Mouse (Mus musculus) kidney, adult 2 months (tissue): Measurements from ENCODE around the gene Mapkbp1. TPM values are rescaled to one million over a fixed set of nuclear protein-coding genes. Genes with fewer than 3 reads are reported as not detected.

Source experiments
- DNase-seq: peaks from one replicate; pipeline ENCODE4 v3.0.0; 2021
- H3K27ac ChIP-seq: fragments of 200-500 bp; 2 replicates; pipeline ENCODE4 v1.5.1; 2012; ENCODE audit warnings: low read depth, low read length, control low read depth, inconsistent platforms; ENCODE audit not compliant: insufficient read depth
- H3K27me3 ChIP-seq: fragments of 200-500 bp; replicated peaks from 2 replicates; pipeline ENCODE4 v1.6.1; 2012; ENCODE audit warnings: mild to moderate bottlenecking, moderate library complexity, low read length, inconsistent platforms; ENCODE audit not compliant: control insufficient read depth, insufficient read depth
- H3K36me3 ChIP-seq: fragments of 200-500 bp; 2 replicates; pipeline ENCODE4 v1.6.1; 2012; ENCODE audit warnings: mild to moderate bottlenecking, moderate library complexity, low read length, inconsistent platforms; ENCODE audit not compliant: control insufficient read depth, insufficient read depth
- H3K4me1 ChIP-seq: fragments of 200-500 bp; 2 replicates; pipeline ENCODE4 v1.6.1; 2011; ENCODE audit warnings: low read length; ENCODE audit not compliant: control insufficient read depth, insufficient read depth
- H3K4me3 ChIP-seq: fragments of 200-500 bp; 2 replicates; pipeline ENCODE4 v1.5.1; 2011; ENCODE audit warnings: mild to moderate bottlenecking, low read depth, low read length, control low read depth; ENCODE audit not compliant: insufficient read depth
- CTCF ChIP-seq: fragments of 200-500 bp; conservative IDR thresholded peaks from 2 replicates; pipeline ENCODE4 v1.5.1; 2011; ENCODE audit warnings: low read depth, mild to moderate bottlenecking, control low read depth, low read length, moderate library complexity, mixed read lengths; ENCODE audit not compliant: insufficient read depth, insufficient read length
- POLR2A ChIP-seq: fragments of 200-500 bp; IDR thresholded peaks from one replicate; pipeline ENCODE4 v1.6.1; 2011; ENCODE audit warnings: low read depth, low read length, control low read depth
- WGBS: fragments of 180-500 bp; shearing (Covaris S2); methylation state at CpG from one replicate; pipeline ENCODE4 v1.1.7; 2018; 5-methylcytosine and 5-hydroxymethylcytosine counted together
- polyA plus RNA-seq: library from polyadenylated mRNA; depleted of rRNA; stranded (reverse); fragments of >200 nt; gene quantifications from 2 replicates; pipeline ENCODE4 v1.2.3, GENCODE M21; 2012; rRNA removed

Gene Mapkbp1
- polyA plus RNA-seq, 1 experiment, result 9.0 TPM

DNA sequence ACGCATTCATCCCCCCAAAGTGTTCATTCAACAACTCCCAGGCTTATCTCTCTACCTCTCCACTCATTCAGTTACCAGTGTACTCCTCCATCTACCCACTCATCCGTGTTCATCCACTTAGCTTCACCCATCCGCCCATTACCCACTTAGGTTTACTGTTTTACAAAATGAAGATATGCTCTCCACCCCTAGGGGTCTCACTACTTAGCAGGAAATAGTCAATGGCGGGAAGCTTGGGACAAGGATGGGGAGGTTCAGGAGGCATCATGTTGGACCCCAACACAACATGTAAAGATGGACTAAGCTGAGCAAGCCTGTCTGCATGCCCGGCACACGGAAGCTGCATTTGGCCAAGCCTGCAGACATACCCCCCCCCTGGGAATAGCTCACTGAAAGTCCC, 92.1 kb downstream of the Mapkbp1 start:
- H3K27me3 ChIP-seq, result no peaks in the 10 kb centered on the region
- 82% methylated on average over 6 of the region's 6 CpGs for WGBS
- H3K27ac ChIP-seq, result no peak overlapping the region
- no peaks in the 10 kb centered on the region for H3K4me1 ChIP-seq
- H3K4me3 ChIP-seq, result no peak overlapping the region
- TF ChIP-seq POLR2A, result no peak
- no peak for TF ChIP-seq CTCF
- no peaks in the 10 kb centered on the region for H3K36me3 ChIP-seq
- no peak for DNase-seq

DNA sequence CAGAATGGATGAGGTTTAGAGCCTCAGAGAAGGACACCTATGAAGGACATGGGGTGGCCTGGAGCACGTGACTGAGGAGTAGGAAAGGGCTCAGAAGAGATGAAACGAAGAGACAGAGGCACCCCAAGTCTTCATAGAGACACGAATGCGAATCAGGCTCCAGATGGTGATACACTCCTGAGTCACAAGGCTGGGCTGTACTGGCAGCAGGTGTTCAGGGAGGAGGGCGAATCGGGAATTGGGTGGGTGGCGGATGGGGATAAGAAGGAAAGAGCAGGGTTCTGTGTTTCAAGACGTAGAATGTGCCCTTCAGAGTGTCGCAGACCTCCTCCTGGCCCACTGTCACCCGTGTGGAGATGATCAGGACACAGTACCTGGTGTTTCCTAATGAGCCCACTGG, 92.7 kb downstream of the Mapkbp1 start:
- TF ChIP-seq POLR2A (no peak), CTCF (no peak)
- H3K4me1 ChIP-seq, result no peaks in the 10 kb centered on the region
- WGBS, result 94% methylated on average over 10 of the region's 10 CpGs
- H3K4me3 ChIP-seq, result no peak overlapping the region
- H3K36me3 ChIP-seq, result no peaks in the 10 kb centered on the region
- no peak overlapping the region for H3K27ac ChIP-seq
- no peaks in the 10 kb centered on the region for H3K27me3 ChIP-seq
- no peak for DNase-seq

DNA sequence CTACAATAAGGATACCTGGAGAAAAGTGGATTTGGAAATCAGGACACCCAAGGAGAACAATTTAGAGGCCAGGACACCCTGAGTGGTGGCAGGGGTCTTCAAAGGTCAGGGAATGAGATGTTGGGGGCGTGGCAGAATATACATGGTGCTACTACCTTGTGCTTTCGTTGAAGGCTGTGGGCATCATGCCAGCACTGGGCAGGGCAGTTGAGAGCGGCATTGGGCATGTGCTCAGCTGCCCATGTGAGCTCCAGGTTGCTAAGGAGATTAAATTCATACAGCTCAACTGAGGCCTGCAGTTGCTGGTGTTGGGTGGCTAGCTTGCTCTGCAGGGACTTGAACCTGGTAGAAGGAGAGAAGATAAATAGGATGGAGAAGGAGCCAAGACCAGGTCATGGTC, 93.7 kb downstream of the Mapkbp1 start:
- no peaks in the 10 kb centered on the region for H3K36me3 ChIP-seq
- no peak for DNase-seq
- H3K4me3 ChIP-seq, result no peak overlapping the region
- 55% methylated on average over 3 of the region's 3 CpGs for WGBS
- no peaks in the 10 kb centered on the region for H3K27me3 ChIP-seq
- TF ChIP-seq POLR2A, result no peak
- TF ChIP-seq CTCF, result no peak
- H3K27ac ChIP-seq, result no peak overlapping the region
- no peaks in the 10 kb centered on the region for H3K4me1 ChIP-seq

DNA sequence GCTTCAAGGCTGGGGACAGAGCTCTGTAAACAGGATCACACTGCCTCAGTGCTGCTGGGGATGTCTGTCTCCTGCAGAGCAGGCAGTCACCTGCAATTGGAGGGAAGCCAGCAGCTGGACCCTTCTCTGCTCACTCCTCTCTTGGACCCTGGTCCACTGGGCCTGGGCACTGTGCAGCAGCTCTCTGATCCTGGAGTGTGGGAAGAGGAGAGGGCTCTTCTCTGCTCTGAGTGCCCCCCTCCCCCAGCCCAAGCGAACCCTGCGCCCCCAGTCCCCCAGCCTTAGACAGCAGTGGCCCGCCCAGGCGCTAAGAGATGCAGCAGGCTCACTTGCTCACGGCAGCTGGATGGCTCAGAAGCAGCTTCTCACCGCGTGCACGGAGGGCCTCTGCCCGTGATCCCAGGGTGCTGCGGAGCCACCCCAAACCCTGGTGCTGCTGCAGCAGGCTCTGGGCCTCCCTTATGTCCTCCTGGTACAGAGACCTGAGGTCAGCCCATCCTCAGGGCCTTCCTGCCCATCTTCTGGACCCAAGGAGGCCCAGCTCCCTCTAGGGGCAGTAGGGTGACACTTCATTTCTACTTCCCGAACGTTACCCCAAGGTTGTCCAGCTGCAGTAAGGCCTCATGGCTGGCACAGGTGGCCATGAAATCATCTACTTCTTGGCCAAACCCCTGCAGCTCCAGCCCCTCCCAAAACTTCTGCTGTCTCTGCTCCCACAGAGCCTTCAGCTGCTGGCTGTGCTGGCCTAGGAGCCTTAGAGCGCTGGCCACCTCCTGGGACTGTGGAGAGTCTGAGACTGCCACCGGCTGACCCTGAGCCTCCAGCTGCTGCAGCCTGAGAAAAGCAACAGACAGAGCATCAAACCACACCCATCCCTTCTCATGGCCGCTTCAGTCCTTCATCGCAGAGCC, 96.3 kb downstream of the Mapkbp1 start:
- no peaks in the 10 kb centered on the region for H3K4me1 ChIP-seq
- TF ChIP-seq POLR2A (no peak), CTCF (peak; percentile 83)
- peak; percentile 46 for DNase-seq
- WGBS, result 62% methylated on average over 16 of the region's 16 CpGs
- H3K27me3 ChIP-seq, result no peaks in the 10 kb centered on the region
- H3K36me3 ChIP-seq, result no peaks in the 10 kb centered on the region
- H3K27ac ChIP-seq, result no peak overlapping the region
- no peak overlapping the region for H3K4me3 ChIP-seq

DNA sequence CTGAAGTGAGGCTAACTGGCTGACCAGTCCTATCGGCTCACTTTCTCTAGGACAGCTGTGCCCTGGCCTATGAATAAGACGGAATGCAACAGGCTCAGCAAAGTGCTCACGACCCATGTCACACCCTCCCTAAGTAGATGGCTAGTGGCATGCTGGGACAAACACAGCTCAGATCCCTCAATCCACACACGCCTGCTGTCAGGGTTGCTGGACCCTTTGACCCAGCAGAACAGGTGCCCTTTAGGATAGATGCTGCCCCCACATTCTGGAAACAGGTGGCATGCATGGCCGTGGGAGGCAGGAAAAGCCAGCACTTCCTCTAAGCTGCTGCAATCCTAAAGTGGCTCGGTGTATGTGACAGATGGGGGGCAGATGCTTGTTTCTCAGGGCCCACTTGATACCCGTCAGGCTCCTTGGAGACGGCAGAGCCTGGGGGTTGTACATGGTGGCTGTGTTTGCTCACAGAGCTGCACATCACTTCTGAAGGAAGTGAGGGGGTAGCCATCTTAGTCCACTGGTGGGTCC, 97.0 kb downstream of the Mapkbp1 start:
- no peak for DNase-seq
- TF ChIP-seq POLR2A (no peak), CTCF (no peak)
- Histone ChIP-seq H3K27ac (no peak overlapping the region), H3K4me3 (no peak overlapping the region), H3K36me3 (no peaks in the 10 kb centered on the region), H3K4me1 (no peaks in the 10 kb centered on the region), H3K27me3 (no peaks in the 10 kb centered on the region)
- 72% methylated on average over 8 of the region's 8 CpGs for WGBS

DNA sequence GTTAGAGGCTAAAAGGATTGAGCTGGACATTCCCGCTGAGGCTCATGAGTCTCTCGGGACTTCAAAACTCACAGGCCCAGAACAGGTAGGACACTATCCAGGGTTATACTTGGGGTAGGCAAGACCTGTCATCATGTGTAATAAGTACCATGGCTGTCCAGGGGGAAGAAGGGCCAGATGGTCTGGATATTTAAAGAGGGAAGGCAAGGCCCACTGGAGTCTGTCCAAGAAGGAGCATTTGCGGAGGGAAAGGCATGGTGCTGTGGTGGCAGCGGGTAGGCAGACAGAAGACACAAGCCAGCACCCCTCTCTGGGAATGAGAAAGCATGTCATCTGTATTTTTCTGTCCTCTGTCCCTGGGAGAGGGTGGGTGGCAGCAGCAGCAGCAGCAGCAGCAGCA, 101.6 kb downstream of the Mapkbp1 start:
- no peak for DNase-seq
- WGBS, result 98% methylated on average over 4 of the region's 4 CpGs
- Histone ChIP-seq H3K4me3 (no peak overlapping the region), H3K27me3 (no peaks in the 10 kb centered on the region), H3K27ac (no peak overlapping the region), H3K4me1 (no peaks in the 10 kb centered on the region), H3K36me3 (no peaks in the 10 kb centered on the region)
- TF ChIP-seq CTCF (no peak), POLR2A (no peak)

DNA sequence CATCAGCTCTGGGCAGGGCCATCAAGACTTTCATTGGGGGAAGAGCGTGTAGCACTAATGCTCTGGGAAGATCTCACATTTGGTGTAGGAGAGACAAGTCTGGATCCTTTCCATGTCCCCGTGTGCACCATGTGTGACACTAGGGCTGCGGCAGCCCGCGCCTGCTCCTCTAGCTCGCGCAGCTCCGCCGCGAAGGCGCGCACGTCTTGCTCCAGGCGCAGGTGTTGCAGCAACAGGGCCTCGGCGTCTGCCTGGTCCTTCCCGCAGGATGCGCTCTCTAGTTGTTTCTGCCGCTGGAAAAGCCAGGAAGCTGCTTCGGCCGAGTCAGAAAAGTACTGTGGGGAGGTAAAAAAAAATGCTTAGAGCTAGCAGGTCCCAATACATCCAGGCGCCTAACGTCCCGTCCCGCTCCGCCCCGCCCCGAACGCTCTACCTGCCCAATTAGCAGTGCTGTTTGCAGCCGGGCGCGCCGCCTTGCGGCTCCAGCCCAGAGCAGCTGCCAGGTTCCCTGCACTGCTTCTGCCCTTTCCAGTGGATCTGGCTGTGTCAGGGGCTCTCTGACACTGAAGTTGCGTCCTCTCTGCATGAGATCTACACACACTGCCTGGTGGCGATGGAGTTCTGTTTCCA, 103.7 kb downstream of the Mapkbp1 start:
- no peaks in the 10 kb centered on the region for H3K27me3 ChIP-seq
- peak overlapping the region; percentile 5; the same call in 1 of the 2 replicates for H3K4me3 ChIP-seq
- H3K4me1 ChIP-seq, result no peaks in the 10 kb centered on the region
- peak; percentile 71 for DNase-seq
- 5% methylated on average over 36 of the region's 36 CpGs for whole genome bisulfite sequencing
- no peaks in the 10 kb centered on the region for H3K36me3 ChIP-seq
- no peak for TF ChIP-seq POLR2A
- TF ChIP-seq CTCF, result peak; percentile 62
- no peak overlapping the region for H3K27ac ChIP-seq

Other genes with a start within 250 kb of the Mapkbp1 start
- 2.0 and 2.5 TPM in 2 replicates for gene Itpka, start 230.4 kb upstream of the Mapkbp1 start, polyA plus RNA-seq
- gene Ltk, start 212.3 kb upstream of the Mapkbp1 start, polyA plus RNA-seq, result 2.0 and 2.6 TPM in 2 replicates
- 13.8 and 16.7 TPM in 2 replicates for gene Rpap1, start 185.2 kb upstream of the Mapkbp1 start, polyA plus RNA-seq
- 2.5 and 3.0 TPM in 2 replicates for gene Tyro3, start 175.0 kb upstream of the Mapkbp1 start, polyA plus RNA-seq
- 14.7 and 15.3 TPM in 2 replicates for gene Mga, start 75.5 kb upstream of the Mapkbp1 start, polyA plus RNA-seq
- gene Jmjd7, start 54.8 kb downstream of the Mapkbp1 start, polyA plus RNA-seq, result 8.9 and 9.0 TPM in 2 replicates
- 2.0 and 2.4 TPM in 2 replicates for gene Gm28042, start 54.8 kb downstream of the Mapkbp1 start, polyA plus RNA-seq
- 1.6 and 1.8 TPM in 2 replicates for gene Pla2g4b, start 60.7 kb downstream of the Mapkbp1 start, polyA plus RNA-seq
- gene Ehd4, start 181.9 kb downstream of the Mapkbp1 start, polyA plus RNA-seq, result 36.5 and 38.2 TPM in 2 replicates